ENCODE assay signal across 10 mouse cellular contexts in the genomic region with DNA sequence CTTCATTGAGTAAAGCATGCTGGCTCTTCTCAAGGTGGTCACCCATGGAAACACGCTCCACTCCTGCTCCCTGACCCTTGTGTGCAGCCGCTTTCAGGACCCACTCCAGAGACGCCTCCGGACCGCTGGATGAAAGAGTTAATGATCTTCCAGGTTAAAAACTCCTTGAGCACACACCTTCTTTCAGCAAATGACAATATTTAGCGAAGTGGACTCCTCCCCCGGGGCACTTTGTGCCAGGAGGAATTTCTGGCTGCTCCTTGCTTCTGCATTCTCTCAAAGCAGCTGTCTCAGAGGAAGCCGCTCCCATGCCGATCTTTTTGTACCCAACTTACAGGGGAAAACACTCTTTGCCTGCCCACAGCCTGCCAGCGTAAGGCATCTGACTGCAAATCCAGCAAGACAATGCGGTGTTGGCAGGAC. TPM values are rescaled to one million over a fixed set of nuclear protein-coding genes. Genes with fewer than 3 reads are reported as not detected.
DNase-seq lines count a peak whose midpoint lies in the region; ATAC-seq and TF ChIP-seq lines count a peak whose summit lies in the region.
"Had no signal": no experiment of that assay in that cellular context is flagged by ENCODE, and none has a peak within 500 bp of the region (broad histone marks: within the 10 kb centered on the region; RNA-seq: fewer than 3 reads in every experiment).

No protein-coding gene starts in this region.

- peak; percentile 27 for DNase-seq in forebrain, embryonic 14.5 days (ENCODE audit: low spot score)
- DNase-seq in midbrain, postnatal 0 days (ENCODE audit: low spot score): peak; percentile 27
- no peak for DNase-seq in midbrain, embryonic 11.5 days (ENCODE audit: low spot score, missing footprints)
- no peak for DNase-seq in thymus, adult 18-20 months
- no peak for DNase-seq in urinary bladder, postnatal 10 days (ENCODE audit: low spot score)
- DNase-seq: heart, adult 11 months had no signal

- H3K4me3 ChIP-seq in forebrain, embryonic 14.5 days (ENCODE audit: low read depth, low read length): no peak overlapping the region
- no peak overlapping the region for H3K4me3 ChIP-seq in forebrain, embryonic 12.5 days (replicated peaks)
- H3K4me3 ChIP-seq in midbrain, postnatal 0 days (ENCODE audit: low read depth, low read length): peak overlapping the region; percentile 13; the same call in 1 of the 2 replicates
- H3K4me3 ChIP-seq in midbrain, embryonic 11.5 days (ENCODE audit: low read depth, low read length): no peak overlapping the region
- peak overlapping the region; percentile 20 for H3K4me3 ChIP-seq in lung, embryonic 15.5 days
- no peak overlapping the region for H3K4me3 ChIP-seq in liver, embryonic 12.5 days

- TF ChIP-seq CTCF in midbrain, postnatal 0 days (IDR thresholded peaks at IDR 0.05): no peak

- no peaks in the 10 kb centered on the region for H3K9me3 ChIP-seq in forebrain, embryonic 14.5 days (replicated peaks; ENCODE audit: control insufficient read depth, low read length)
- no peaks in the 10 kb centered on the region for H3K9me3 ChIP-seq in forebrain, embryonic 12.5 days
- H3K9me3 ChIP-seq in midbrain, postnatal 0 days (ENCODE audit: low read length): no peaks in the 10 kb centered on the region
- no peaks in the 10 kb centered on the region for H3K9me3 ChIP-seq in midbrain, embryonic 11.5 days (ENCODE audit: control insufficient read depth, low read length)
- no peaks in the 10 kb centered on the region for H3K9me3 ChIP-seq in lung, embryonic 15.5 days
- H3K9me3 ChIP-seq in liver, embryonic 12.5 days (replicated peaks): no peaks in the 10 kb centered on the region

- no peak overlapping the region for H3K27ac ChIP-seq in forebrain, embryonic 14.5 days (ENCODE audit: low read depth, low read length)
- H3K27ac ChIP-seq in forebrain, embryonic 12.5 days: no peak overlapping the region
- H3K27ac ChIP-seq in midbrain, postnatal 0 days (ENCODE audit: low read depth, low read length): no peak overlapping the region
- H3K27ac ChIP-seq in midbrain, embryonic 11.5 days (ENCODE audit: low read depth, low read length): no peak overlapping the region
- H3K27ac ChIP-seq in lung, embryonic 15.5 days: no peak overlapping the region
- no peak overlapping the region for H3K27ac ChIP-seq in liver, embryonic 12.5 days

- no peak overlapping the region for H3K4me2 ChIP-seq in forebrain, embryonic 14.5 days (ENCODE audit: low read length)
- no peak overlapping the region for H3K4me2 ChIP-seq in forebrain, embryonic 12.5 days
- H3K4me2 ChIP-seq in midbrain, postnatal 0 days (ENCODE audit: low read depth, low read length, poor library complexity, severe bottlenecking): peak overlapping the region; percentile 29; the same call in 1 of the 2 replicates
- no peak overlapping the region for H3K4me2 ChIP-seq in midbrain, embryonic 11.5 days
- H3K4me2 ChIP-seq in lung, embryonic 15.5 days: peak overlapping the region; percentile 49
- H3K4me2 ChIP-seq in liver, embryonic 12.5 days: no peak overlapping the region

- WGBS in forebrain, embryonic 14.5 days: 70% methylated on average over 11 of the region's 11 CpGs
- WGBS in forebrain, embryonic 12.5 days: 80% methylated on average over 11 of the region's 11 CpGs
- WGBS in midbrain, postnatal 0 days: 62% methylated on average over 11 of the region's 11 CpGs
- 85% methylated on average over 11 of the region's 11 CpGs for WGBS in midbrain, embryonic 11.5 days
- 57% methylated on average over 11 of the region's 11 CpGs for WGBS in lung, embryonic 15.5 days
- WGBS in liver, embryonic 12.5 days (ENCODE audit: insufficient replicate concordance): 70% methylated on average over 11 of the region's 11 CpGs

- H3K27me3 ChIP-seq in forebrain, embryonic 14.5 days (replicated peaks; ENCODE audit: control insufficient read depth, insufficient read depth, low read length): no peaks in the 10 kb centered on the region
- H3K27me3 ChIP-seq in forebrain, embryonic 12.5 days: 0 out of 2 replicates have a peak, but pooled peaks cover 2% of the 10 kb centered on the region
- H3K27me3 ChIP-seq in midbrain, postnatal 0 days (ENCODE audit: insufficient read depth, low read length): no peaks in the 10 kb centered on the region
- no peaks in the 10 kb centered on the region for H3K27me3 ChIP-seq in midbrain, embryonic 11.5 days (ENCODE audit: control insufficient read depth, insufficient read depth, low read length)
- no peaks in the 10 kb centered on the region for H3K27me3 ChIP-seq in lung, embryonic 15.5 days
- no peaks in the 10 kb centered on the region for H3K27me3 ChIP-seq in liver, embryonic 12.5 days (replicated peaks)

- H3K4me1 ChIP-seq in forebrain, embryonic 14.5 days (ENCODE audit: control insufficient read depth, insufficient read depth, low read length): peaks cover 4% of the 10 kb centered on the region
- H3K4me1 ChIP-seq in forebrain, embryonic 12.5 days: no peaks in the 10 kb centered on the region; the same call in 1 of the 2 replicates
- H3K4me1 ChIP-seq in midbrain, postnatal 0 days (ENCODE audit: insufficient read depth, low read length): no peaks in the 10 kb centered on the region; the same call in 1 of the 2 replicates
- no peaks in the 10 kb centered on the region for H3K4me1 ChIP-seq in midbrain, embryonic 11.5 days (ENCODE audit: control insufficient read depth, insufficient read depth, low read length)
- no peaks in the 10 kb centered on the region; the same call in 1 of the 2 replicates for H3K4me1 ChIP-seq in lung, embryonic 15.5 days
- H3K4me1 ChIP-seq in liver, embryonic 12.5 days: no peaks in the 10 kb centered on the region

- H3K36me3 ChIP-seq in forebrain, embryonic 14.5 days (ENCODE audit: control insufficient read depth, insufficient read depth, low read length): no peaks in the 10 kb centered on the region
- H3K36me3 ChIP-seq in forebrain, embryonic 12.5 days (replicated peaks): no peaks in the 10 kb centered on the region
- no peaks in the 10 kb centered on the region for H3K36me3 ChIP-seq in midbrain, postnatal 0 days (ENCODE audit: insufficient read depth, low read length)
- no peaks in the 10 kb centered on the region for H3K36me3 ChIP-seq in midbrain, embryonic 11.5 days (ENCODE audit: control insufficient read depth, insufficient read depth, low read length)
- no peaks in the 10 kb centered on the region for H3K36me3 ChIP-seq in lung, embryonic 15.5 days
- H3K36me3 ChIP-seq in liver, embryonic 12.5 days: no peaks in the 10 kb centered on the region

- no peak overlapping the region for H3K9ac ChIP-seq in forebrain, embryonic 14.5 days (ENCODE audit: low read length)
- H3K9ac ChIP-seq in forebrain, embryonic 12.5 days: no peak overlapping the region
- H3K9ac ChIP-seq in midbrain, postnatal 0 days (replicated peaks; ENCODE audit: low read length, poor library complexity, severe bottlenecking): 0 out of 2 replicates have a peak overlapping the region, but pooled peaks have one; percentile 9
- H3K9ac ChIP-seq in midbrain, embryonic 11.5 days (ENCODE audit: low read length): no peak overlapping the region
- H3K9ac ChIP-seq in lung, embryonic 15.5 days: no peak overlapping the region
- H3K9ac ChIP-seq in liver, embryonic 12.5 days: no peak overlapping the region

- ATAC-seq in forebrain, embryonic 14.5 days: no peak
- ATAC-seq in forebrain, embryonic 12.5 days (ENCODE audit: low FRiP score): no peak
- ATAC-seq in midbrain, postnatal 0 days (ENCODE audit: low FRiP score): no peak
- ATAC-seq in midbrain, embryonic 11.5 days (ENCODE audit: low FRiP score): no peak
- ATAC-seq in lung, embryonic 15.5 days (ENCODE audit: borderline replicate concordance, extremely low read depth, low FRiP score, low TSS enrichment): no peak
- ATAC-seq in liver, embryonic 12.5 days: no peak

RNA-seq across cellular contexts. Expression of gene Atp13a4, which starts 3.4 kb away (rescaled TPM):
- polyA plus RNA-seq in forebrain, embryonic 14.5 days (2014; fragmentation: Nextera tagmentation; extraction: Ambion mirVana): 0.43 and 0.63 TPM in 2 replicates
- 0.24 and 0.46 TPM in 2 replicates for polyA plus RNA-seq in forebrain, embryonic 12.5 days (2016; fragmentation: Nextera tagmentation; extraction: Ambion mirVana)
- total RNA-seq in midbrain, postnatal 0 days (2014; rRNA removed): 3.0 and 5.9 TPM in 2 replicates
- 3.1 and 4.2 TPM in 2 replicates for polyA plus RNA-seq in midbrain, postnatal 0 days (2015; fragmentation: Nextera tagmentation; extraction: Ambion mirVana)
- 0.17 and 0.33 TPM in 2 replicates for polyA plus RNA-seq in midbrain, embryonic 11.5 days (2014; fragmentation: Nextera tagmentation; extraction: Ambion mirVana)
- polyA plus RNA-seq in lung, embryonic 15.5 days (2015; fragmentation: Nextera tagmentation; extraction: Ambion mirVana): 0.77 and 1.2 TPM in 2 replicates
- polyA plus RNA-seq in liver, embryonic 12.5 days (2016; fragmentation: Nextera tagmentation; extraction: Ambion mirVana): 0.05 TPM in 1 of 2 replicates, not detected in the other
- total RNA-seq: liver, adult 2 months had no signal
- polyA plus RNA-seq: liver, adult 2 months had no signal

RNA-seq across cellular contexts. Expression of gene Opa1, which starts 37.9 kb away (rescaled TPM):
- polyA plus RNA-seq in forebrain, embryonic 14.5 days (2014; fragmentation: Nextera tagmentation; extraction: Ambion mirVana): 43.0 and 55.6 TPM in 2 replicates
- polyA plus RNA-seq in forebrain, embryonic 12.5 days (2016; fragmentation: Nextera tagmentation; extraction: Ambion mirVana): 47.7 and 52.7 TPM in 2 replicates
- total RNA-seq in midbrain, postnatal 0 days (2014; rRNA removed): 77.4 and 106 TPM in 2 replicates
- polyA plus RNA-seq in midbrain, postnatal 0 days (2015; fragmentation: Nextera tagmentation; extraction: Ambion mirVana): 42.5 and 43.9 TPM in 2 replicates
- polyA plus RNA-seq in midbrain, embryonic 11.5 days (2014; fragmentation: Nextera tagmentation; extraction: Ambion mirVana): 49.6 and 58.4 TPM in 2 replicates
- polyA plus RNA-seq in lung, embryonic 15.5 days (2015; fragmentation: Nextera tagmentation; extraction: Ambion mirVana): 31.3 and 31.6 TPM in 2 replicates
- polyA plus RNA-seq in liver, embryonic 12.5 days (2016; fragmentation: Nextera tagmentation; extraction: Ambion mirVana): 33.1 and 33.9 TPM in 2 replicates

Comparison
In these comparisons a context has a peak if more than half of its experiments do, and no peak if none do; other contexts are left out.
1. DNase-seq: peak in forebrain, embryonic 14.5 days (single experiment) and midbrain, postnatal 0 days (single experiment); none in midbrain, embryonic 11.5 days (single experiment), thymus, adult 18-20 months (0 of 2) and urinary bladder, postnatal 10 days (single experiment).
2. H3K4me2 ChIP-seq: peak in midbrain, postnatal 0 days (single experiment) and lung, embryonic 15.5 days (single experiment); none in forebrain, embryonic 14.5 days (single experiment), forebrain, embryonic 12.5 days (single experiment), midbrain, embryonic 11.5 days (single experiment) and liver, embryonic 12.5 days (single experiment).
3. H3K4me3 ChIP-seq: peak in midbrain, postnatal 0 days (single experiment) and lung, embryonic 15.5 days (single experiment); none in forebrain, embryonic 14.5 days (single experiment), forebrain, embryonic 12.5 days (single experiment), midbrain, embryonic 11.5 days (single experiment) and liver, embryonic 12.5 days (single experiment).